Mouse (Mus musculus) liver, embryonic 14.5 days (tissue): ENCODE measurements around the gene Mall.

Experiments
- CTCF ChIP-seq: IDR thresholded peaks from 2 replicates; pipeline ENCODE4 v1.5.1; 2016; ENCODE audit warnings: antibody characterized with exemption, low read depth, control low read depth
- EP300 ChIP-seq: IDR thresholded peaks from 2 replicates; pipeline ENCODE4 v1.6.1; 2016; ENCODE audit warnings: antibody characterized with exemption, low read depth

DNA sequence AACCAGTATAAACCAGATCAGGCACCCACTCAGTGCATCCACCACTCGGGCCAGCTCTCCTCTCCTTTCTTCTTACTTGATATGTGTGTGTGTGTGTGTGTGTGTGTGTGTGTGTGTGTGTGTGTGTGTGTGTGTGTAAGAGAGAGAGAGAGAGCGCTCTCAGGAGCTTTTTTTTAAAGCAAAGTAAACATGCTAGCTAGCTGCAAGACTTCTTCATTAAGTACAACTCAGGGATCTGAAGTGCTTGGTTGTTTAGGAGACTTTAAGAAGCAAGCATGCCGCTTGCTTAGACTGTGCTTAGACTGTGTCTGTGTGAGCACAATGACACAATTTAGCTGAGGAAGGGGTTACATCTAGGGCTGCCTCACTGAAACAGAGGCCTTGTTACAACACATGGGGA, 12.9 kb upstream of the Mall start:
- TF ChIP-seq EP300: no peak
- no peak for TF ChIP-seq CTCF
